Mouse (Mus musculus) lung, adult 2 months (tissue): ENCODE measurements around the gene Psmd12. TPM values are rescaled to one million over a fixed set of nuclear protein-coding genes. Genes with fewer than 3 reads are reported as not detected.

Experiments used
- DNase-seq: peaks from one replicate; pipeline ENCODE4 v3.0.0; 2022
- H3K4me1 ChIP-seq: fragments of 200-500 bp; 2 replicates; pipeline ENCODE4 v1.6.1; 2011; ENCODE audit warnings: low read length; ENCODE audit not compliant: control insufficient read depth, insufficient read depth
- H3K4me3 ChIP-seq: fragments of 200-500 bp; replicated peaks from 2 replicates; pipeline ENCODE3; 2011; ENCODE audit warnings: low read depth, mild to moderate bottlenecking, control low read depth, low read length; ENCODE audit errors: extremely low read depth
- CTCF ChIP-seq: fragments of 200-500 bp; IDR thresholded peaks from 2 replicates; pipeline ENCODE4 v1.5.1; 2011; ENCODE audit warnings: mild to moderate bottlenecking, low read length, control low read depth; ENCODE audit not compliant: insufficient read depth
- POLR2A ChIP-seq: fragments of 200-500 bp; IDR thresholded peaks from 2 replicates; pipeline ENCODE4 v1.6.1; 2011; ENCODE audit warnings: low read depth, mild to moderate bottlenecking, control low read depth, low read length, borderline replicate concordance; ENCODE audit errors: extremely low read depth
- WGBS: fragments of 180-500 bp; shearing (Covaris S2); methylation state at CpG from one replicate; pipeline ENCODE4 v1.1.7; 2018; 5-methylcytosine and 5-hydroxymethylcytosine counted together
- polyA plus RNA-seq: library from polyadenylated mRNA; depleted of rRNA; stranded (reverse); fragments of >200 nt; gene quantifications from 2 replicates; pipeline ENCODE4 v1.2.3, GENCODE M21; 2012

The Psmd12 gene
- polyA plus RNA-seq, 1 experiment, result 12.9 TPM

- WGBS, result 66% methylated on average over 9 of the region's 9 CpGs
- TF ChIP-seq POLR2A, result no peak
- TF ChIP-seq CTCF, result no peak
- DNase-seq, result no peak
- no peak overlapping the region for H3K4me3 ChIP-seq
- H3K4me1 ChIP-seq, result peaks cover 19% of the 10 kb centered on the region
Measured at GRCm38 (mm10) chr11:107447915-107448314, 31.4 kb upstream of the Psmd12 start.

- WGBS, result 70% methylated on average over 17 of the region's 17 CpGs
- H3K4me3 ChIP-seq, result no peak overlapping the region
- no peak for DNase-seq
- TF ChIP-seq POLR2A (no peak), CTCF (no peak)
- peaks cover 19% of the 10 kb centered on the region for H3K4me1 ChIP-seq
Measured at GRCm38 (mm10) chr11:107449169-107449910, 29.9 kb upstream of the Psmd12 start.

GRCm38 (mm10) chr11:107450097-107450496, 29.2 kb upstream of the Psmd12 start:
- no peak for TF ChIP-seq CTCF
- no peak for TF ChIP-seq POLR2A
- peaks cover 23% of the 10 kb centered on the region for H3K4me1 ChIP-seq
- H3K4me3 ChIP-seq, result no peak overlapping the region
- WGBS, result 45% methylated on average over 6 of the region's 6 CpGs
- DNase-seq, result no peak

- H3K4me1 ChIP-seq, result peaks cover 24% of the 10 kb centered on the region
- no peak for TF ChIP-seq POLR2A
- TF ChIP-seq CTCF, result no peak
- WGBS, result 29% methylated on average over 10 of the region's 10 CpGs
- H3K4me3 ChIP-seq, result no peak overlapping the region
- DNase-seq, result no peak
Measured at GRCm38 (mm10) chr11:107451106-107451505, 28.2 kb upstream of the Psmd12 start.

- no peak for DNase-seq
- no peak overlapping the region for H3K4me3 ChIP-seq
- peaks cover 20% of the 10 kb centered on the region for H3K4me1 ChIP-seq
- no peak for TF ChIP-seq CTCF
- TF ChIP-seq POLR2A, result no peak
- WGBS, result 74% methylated on average over 7 of the region's 7 CpGs
Measured at GRCm38 (mm10) chr11:107452053-107452452, 27.2 kb upstream of the Psmd12 start.

GRCm38 (mm10) chr11:107454546-107455462, 24.5 kb upstream of the Psmd12 start:
- TF ChIP-seq CTCF (no peak), POLR2A (no peak)
- H3K4me1 ChIP-seq, result peaks cover 11% of the 10 kb centered on the region
- peak overlapping the region; percentile 36 for H3K4me3 ChIP-seq
- no peak for DNase-seq
- 29% methylated on average over 19 of the region's 19 CpGs for WGBS

GRCm38 (mm10) chr11:107457282-107457681, 22.0 kb upstream of the Psmd12 start:
- Histone ChIP-seq H3K4me3 (no peak overlapping the region), H3K4me1 (peaks cover 5% of the 10 kb centered on the region; the same call in 1 of the 2 replicates)
- 87% methylated on average over 3 of the region's 3 CpGs for WGBS
- TF ChIP-seq POLR2A, result no peak
- TF ChIP-seq CTCF, result no peak
- DNase-seq, result no peak

GRCm38 (mm10) chr11:107458286-107458685, 21.0 kb upstream of the Psmd12 start:
- Histone ChIP-seq H3K4me3 (no peak overlapping the region), H3K4me1 (peaks cover 6% of the 10 kb centered on the region)
- no peak for TF ChIP-seq CTCF
- WGBS, result 55% methylated on average over 12 of the region's 12 CpGs
- no peak for DNase-seq

- Histone ChIP-seq H3K4me3 (no peak overlapping the region), H3K4me1 (peaks cover 8% of the 10 kb centered on the region)
- WGBS, result 65% methylated on average over 7 of the region's 7 CpGs
- TF ChIP-seq POLR2A, result no peak
- 0 out of 2 replicates have a peak, but pooled peaks have one; percentile 5 for TF ChIP-seq CTCF
- DNase-seq, result no peak
Measured at GRCm38 (mm10) chr11:107458986-107459385, 20.3 kb upstream of the Psmd12 start.

- TF ChIP-seq CTCF, result no peak
- TF ChIP-seq POLR2A, result no peak
- 89% methylated on average over 7 of the region's 7 CpGs for WGBS
Measured at GRCm38 (mm10) chr11:107459828-107460227, 19.5 kb upstream of the Psmd12 start.

More at GRCm38 (mm10) chr11:107459828-107460227, 19.5 kb upstream of the Psmd12 start:
- H3K4me3 ChIP-seq, result no peak overlapping the region
- H3K4me1 ChIP-seq, result peaks cover 6% of the 10 kb centered on the region
- no peak for DNase-seq
